Mouse (Mus musculus) ES-E14 (cell line): ENCODE results near the gene Arl6ip5. TPM values are rescaled to one million over a fixed set of nuclear protein-coding genes. Genes with fewer than 3 reads are reported as not detected.

Experiments used
- DNase-seq: peaks from one replicate; pipeline ENCODE4 v3.0.0-alpha.2; 2013; ENCODE audit warnings: low read depth, low spot score
- H3K27ac ChIP-seq: 2 replicates; pipeline ENCODE4 v1.5.1; 2012; ENCODE audit warnings: low read depth, mild to moderate bottlenecking, low read length, moderate library complexity, mixed read lengths; ENCODE audit not compliant: poor library complexity, insufficient read depth, severe bottlenecking
- H3K36me3 ChIP-seq: 2 replicates; pipeline ENCODE4 v1.6.1; 2012; ENCODE audit warnings: mild to moderate bottlenecking, low read length, moderate library complexity, mixed read lengths; ENCODE audit not compliant: control insufficient read depth, poor library complexity, insufficient read depth, severe bottlenecking
- H3K4me1 ChIP-seq, 2 experiments: fragments of 150-350 bp in 1 of 2; sonication (generic) in 1 of 2; 2 replicates each; pipeline ENCODE4 v1.6.1; 2012; ENCODE audit warnings: low read length in 2 of 2, mild to moderate bottlenecking in 1 of 2, mixed read lengths in 1 of 2; ENCODE audit not compliant: control insufficient read depth in 2 of 2, insufficient read depth in 2 of 2, poor library complexity in 1 of 2
- H3K4me3 ChIP-seq, 2 experiments: fragments of 150-350 bp in 1 of 2; sonication (generic) in 1 of 2; 2 replicates each; pipeline ENCODE4 v1.5.1; 2012; ENCODE audit warnings: low read length in 2 of 2, low read depth in 1 of 2, mild to moderate bottlenecking in 1 of 2, mixed read lengths in 1 of 2; ENCODE audit not compliant: insufficient read depth in 1 of 2, poor library complexity in 1 of 2, severe bottlenecking in 1 of 2
- H3K9ac ChIP-seq: 2 replicates; pipeline ENCODE4 v1.6.1; 2012; ENCODE audit warnings: low read depth, mild to moderate bottlenecking, low read length, mixed read lengths; ENCODE audit not compliant: poor library complexity, insufficient read depth, severe bottlenecking
- H3K9me3 ChIP-seq: fragments of 150-350 bp; sonication (generic); 2 replicates; pipeline ENCODE4 v1.6.1; 2012; ENCODE audit warnings: low read depth, mild to moderate bottlenecking, low read length; ENCODE audit not compliant: control insufficient read depth, insufficient read depth
- CHD2 ChIP-seq: IDR thresholded peaks from 2 replicates; pipeline ENCODE4 v1.6.1; 2014; ENCODE audit warnings: mild to moderate bottlenecking, low read depth, low read length, inconsistent platforms
- HCFC1 ChIP-seq: IDR thresholded peaks from 2 replicates; pipeline ENCODE4 v1.6.1; 2012; ENCODE audit warnings: low read length, inconsistent platforms, borderline replicate concordance; ENCODE audit not compliant: insufficient read depth
- MAFK ChIP-seq: IDR thresholded peaks from 2 replicates; pipeline ENCODE4 v1.6.1; 2014; ENCODE audit warnings: mild to moderate bottlenecking, low read depth, low read length, inconsistent platforms; ENCODE audit not compliant: insufficient read depth
- ZC3H11A ChIP-seq: IDR thresholded peaks from 2 replicates; pipeline ENCODE4 v1.6.1; 2012; ENCODE audit warnings: low read depth, mild to moderate bottlenecking, inconsistent platforms, low read length, borderline replicate concordance
- ZNF384 ChIP-seq: IDR thresholded peaks from 2 replicates; pipeline ENCODE4 v1.6.1; 2012; ENCODE audit warnings: low read depth, low read length, inconsistent platforms
- in situ Hi-C, 2 experiments: fragments of 600-800 bp; cut with MboI; formaldehyde crosslinking; loops; one replicate each; pipeline ENCODE4 v1.15.1; 2025; ENCODE audit warnings: low sequenced_read_pairs in 2 of 2, inconsistent platforms in 1 of 2; ENCODE audit not compliant: unreplicated experiment in 2 of 2
- total RNA-seq: library from RNA; depleted of rRNA; stranded (reverse); fragments of 300-350 nt; gene quantifications from 2 replicates; pipeline ENCODE4 v1.2.3, GENCODE M21; 2012

The Arl6ip5 gene
- total RNA-seq, 1 experiment, result 46.5 TPM

DNA sequence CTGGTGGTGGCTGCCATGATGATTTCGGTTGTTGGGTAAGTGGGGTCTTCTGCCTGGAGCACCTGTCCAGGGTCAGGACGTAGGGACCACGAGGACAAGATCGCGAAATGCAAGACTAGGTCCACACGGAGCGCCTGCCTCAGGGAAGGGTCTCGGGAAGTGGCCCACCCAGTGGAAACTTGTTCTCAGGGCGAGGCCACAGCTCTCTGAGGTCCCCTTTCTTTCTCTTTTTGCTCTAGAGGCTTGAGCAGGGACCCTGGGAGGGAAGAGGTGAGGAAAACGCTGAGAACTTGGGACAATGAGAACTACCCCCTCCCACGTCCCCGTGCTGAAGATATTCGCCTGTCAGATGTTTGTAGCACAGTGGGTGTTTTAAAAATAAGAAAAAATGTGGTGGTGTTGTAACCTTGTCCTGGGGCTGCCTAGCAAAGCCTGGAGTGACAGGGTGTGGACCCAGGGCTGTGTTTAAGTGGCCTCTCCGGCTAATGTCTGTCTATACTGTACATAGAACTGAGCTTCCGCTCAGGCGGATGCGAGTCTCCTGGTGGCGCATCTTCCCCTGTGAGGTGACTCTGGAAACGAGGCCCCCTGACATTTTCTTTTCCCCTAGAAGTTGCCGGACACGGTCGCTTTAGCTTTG, 593 bp downstream of the Arl6ip5 start:
- Histone ChIP-seq H3K4me3 (peak overlapping the region; percentile 89 to 97), H3K4me1 (peaks cover 1 to 3% of the 10 kb centered on the region in 2 experiments; a peak in 2 of 4 replicates), H3K36me3 (no peaks in the 10 kb centered on the region), H3K9me3 (no peaks in the 10 kb centered on the region), H3K9ac (peak overlapping the region; percentile 92), H3K27ac (peak overlapping the region; percentile 45)
- TF ChIP-seq HCFC1 (no peak), ZC3H11A (no peak), ZNF384 (no peak), CHD2 (no peak), MAFK (no peak)
- in situ Hi-C loops, result no loop called here
- no peak for DNase-seq

DNA sequence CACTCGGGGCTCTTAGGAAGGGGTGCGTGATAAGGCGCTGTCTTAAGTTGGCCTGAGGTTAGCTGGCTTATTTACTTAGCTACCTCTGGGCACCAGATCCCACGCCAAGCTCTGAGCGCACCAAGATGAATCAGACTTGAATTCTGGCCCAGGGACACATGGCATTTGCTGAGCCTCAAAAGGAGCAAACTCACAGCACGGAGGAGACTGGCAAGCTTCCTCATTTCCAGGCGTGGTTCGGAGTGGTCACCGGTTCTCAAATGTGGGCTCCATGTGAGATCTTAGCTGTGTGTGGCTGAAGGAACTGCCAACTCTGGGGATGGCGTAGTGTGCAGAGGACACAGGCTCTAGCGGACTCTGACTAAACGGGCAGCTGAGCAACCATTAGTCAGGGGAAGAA, 1.5 kb downstream of the Arl6ip5 start:
- H3K4me3 ChIP-seq, result peak overlapping the region; percentile 0 to 89; a peak in 3 of 4 replicates

DNA sequence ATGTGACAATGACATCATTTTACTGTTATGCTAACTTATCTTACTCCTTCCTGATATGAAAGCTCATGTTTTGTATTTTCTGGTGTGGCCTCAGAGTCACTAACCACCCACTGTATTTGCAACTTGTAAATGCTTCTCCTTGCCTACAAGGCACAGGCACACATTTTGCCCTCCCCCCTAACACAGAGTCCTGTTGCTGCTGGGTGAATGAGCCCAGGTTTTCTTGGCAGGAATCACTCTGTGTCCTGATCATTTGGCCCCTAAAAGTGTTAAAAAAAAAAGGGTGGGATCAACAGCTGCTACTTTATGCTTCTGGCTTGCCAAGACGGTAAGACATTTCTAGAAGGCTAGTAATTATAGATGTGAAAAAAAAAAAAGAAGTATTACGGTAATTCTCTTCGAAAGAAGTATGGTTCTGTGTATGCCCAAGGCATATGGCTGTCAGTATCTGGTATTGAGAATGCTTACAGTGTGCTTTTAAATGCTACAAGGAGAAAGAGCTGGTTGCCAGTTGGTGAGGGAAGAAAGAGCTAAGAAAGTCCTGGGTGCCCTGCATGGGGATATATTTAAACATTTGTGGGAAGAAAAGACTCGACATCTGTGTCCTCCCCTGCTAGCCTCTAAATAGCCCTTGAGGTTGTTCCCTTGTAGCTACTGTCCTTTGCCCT, 5.8 kb downstream of the Arl6ip5 start:
- DNase-seq, result no peak
- Histone ChIP-seq H3K4me1 (no peaks in the 10 kb centered on the region; a peak in 1 of 4 replicates), H3K27ac (no peak overlapping the region), H3K9ac (no peak overlapping the region), H3K36me3 (no peaks in the 10 kb centered on the region), H3K4me3 (no peak overlapping the region), H3K9me3 (no peaks in the 10 kb centered on the region)
- in situ Hi-C loops, result no loop called here
- TF ChIP-seq HCFC1 (no peak), CHD2 (no peak), ZC3H11A (no peak), ZNF384 (no peak), MAFK (no peak)

More for the DNA sequence above, 1.5 kb downstream of the Arl6ip5 start:
- Histone ChIP-seq H3K36me3 (no peaks in the 10 kb centered on the region), H3K4me1 (peaks cover 1 to 3% of the 10 kb centered on the region in 2 experiments; a peak in 2 of 4 replicates), H3K9ac (peak overlapping the region; percentile 4; the same call in 1 of the 2 replicates), H3K27ac (no peak overlapping the region), H3K9me3 (no peaks in the 10 kb centered on the region)
- no peak for DNase-seq
- TF ChIP-seq HCFC1, result no peak
- TF ChIP-seq CHD2, result no peak
- TF ChIP-seq ZNF384, result no peak
- no peak for TF ChIP-seq MAFK
- TF ChIP-seq ZC3H11A, result no peak
- in situ Hi-C loops, result no loop called here

GRCm38 (mm10) chr6:97220672-97221071, 10.2 kb downstream of the Arl6ip5 start:
- no peak for DNase-seq
- in situ Hi-C loops, result no loop called here
- no peak overlapping the region for H3K27ac ChIP-seq

More at GRCm38 (mm10) chr6:97220672-97221071, 10.2 kb downstream of the Arl6ip5 start:
- Histone ChIP-seq H3K9ac (no peak overlapping the region), H3K4me3 (no peak overlapping the region), H3K9me3 (no peaks in the 10 kb centered on the region), H3K36me3 (no peaks in the 10 kb centered on the region), H3K4me1 (no peaks in the 10 kb centered on the region; a peak in 1 of 4 replicates)
- TF ChIP-seq ZNF384 (no peak), ZC3H11A (no peak), MAFK (no peak), HCFC1 (no peak), CHD2 (no peak)
